Mouse (Mus musculus): ENCODE measurements around the gene AF366264. TPM values are rescaled to one million over a fixed set of nuclear protein-coding genes. Genes with fewer than 3 reads are reported as not detected.
A peak's percentile ranks its signal among the peaks of the same experiment; 100 is the strongest.

Gene AF366264
- polyA plus RNA-seq, 1 experiment, result 39.9 TPM

GRCm38 (mm10) chr8:13789606-13790005 is 48.6 kb downstream of the AF366264 start:
- Histone ChIP-seq H3K36me3 (ENCODE audit: control insufficient read depth, insufficient read depth, low read length) (peaks cover 4% of the 10 kb centered on the region), H3K27ac (ENCODE audit: control insufficient read depth, insufficient read depth, low read depth, low read length) (no peak overlapping the region), H3K27me3 (ENCODE audit: control insufficient read depth, insufficient read depth, low read length) (no peaks in the 10 kb centered on the region), H3K4me3 (ENCODE audit: control insufficient read depth, low read depth, low read length) (no peak overlapping the region), H3K4me1 (ENCODE audit: control insufficient read depth, insufficient read depth, low read length) (no peaks in the 10 kb centered on the region; the same call in 1 of the 2 replicates)
- TF ChIP-seq POLR2A (IDR thresholded peaks at IDR 0.05; ENCODE audit: control insufficient read depth, low read depth, low read length) (no peak), CTCF (IDR thresholded peaks at IDR 0.05; ENCODE audit: control insufficient read depth, insufficient read depth, insufficient replicate concordance, low read depth, low read length) (no peak)

- Histone ChIP-seq H3K27me3 (ENCODE audit: control insufficient read depth, insufficient read depth, low read length) (no peaks in the 10 kb centered on the region), H3K36me3 (ENCODE audit: control insufficient read depth, insufficient read depth, low read length) (peaks cover 3% of the 10 kb centered on the region), H3K4me3 (ENCODE audit: control insufficient read depth, low read depth, low read length) (peak overlapping the region; percentile 89), H3K27ac (ENCODE audit: control insufficient read depth, insufficient read depth, low read depth, low read length) (peak overlapping the region; percentile 98), H3K4me1 (ENCODE audit: control insufficient read depth, insufficient read depth, low read length) (no peaks in the 10 kb centered on the region; the same call in 1 of the 2 replicates)
- TF ChIP-seq CTCF (IDR thresholded peaks at IDR 0.05; ENCODE audit: control insufficient read depth, insufficient read depth, insufficient replicate concordance, low read depth, low read length) (peak; percentile 80; the same call in 1 of the 2 replicates), POLR2A (IDR thresholded peaks at IDR 0.05; ENCODE audit: control insufficient read depth, low read depth, low read length) (peak; percentile 70; the same call in 1 of the 2 replicates)
Observed at GRCm38 (mm10) chr8:13785764-13786299, 52.4 kb downstream of the AF366264 start.

- peak within 1 kb of the TSS; percentile 89 for H3K4me3 ChIP-seq (ENCODE audit: control insufficient read depth, low read depth, low read length)
- TF ChIP-seq POLR2A (IDR thresholded peaks at IDR 0.05; ENCODE audit: control insufficient read depth, low read depth, low read length) (peak; percentile 85; the same call in 1 of the 2 replicates), CTCF (IDR thresholded peaks at IDR 0.05; ENCODE audit: control insufficient read depth, insufficient read depth, insufficient replicate concordance, low read depth, low read length) (peak; percentile 58; the same call in 1 of the 2 replicates)
- no peaks in the 10 kb centered on the region for H3K27me3 ChIP-seq (ENCODE audit: control insufficient read depth, insufficient read depth, low read length)
- peak within 1 kb of the TSS; percentile 98 for H3K27ac ChIP-seq (ENCODE audit: control insufficient read depth, insufficient read depth, low read depth, low read length)
- no peaks in the 10 kb centered on the region; the same call in 1 of the 2 replicates for H3K4me1 ChIP-seq (ENCODE audit: control insufficient read depth, insufficient read depth, low read length)
- H3K36me3 ChIP-seq (ENCODE audit: control insufficient read depth, insufficient read depth, low read length), result peaks cover 3% of the 10 kb centered on the region
Observed at GRCm38 (mm10) chr8:13785250-13785763, 52.9 kb downstream of the AF366264 start, which contains the start of gene Upf3a. TSS of gene Upf3a (plus strand) at chr8:13785615.

Other genes with a start within 250 kb of the AF366264 start
- gene Rasa3, start 160.8 kb downstream of the AF366264 start, polyA plus RNA-seq (2012; rRNA removed), result 41.0 and 47.5 TPM in 2 replicates
- gene Cfap97d2, start 132.5 kb downstream of the AF366264 start, polyA plus RNA-seq (2012; rRNA removed), result 1.8 and 2.2 TPM in 2 replicates
- 23.1 and 26.7 TPM in 2 replicates for gene Cdc16, start 80.7 kb downstream of the AF366264 start, polyA plus RNA-seq (2012; rRNA removed)
- 103 and 110 TPM in 2 replicates for gene Upf3a, start 52.8 kb downstream of the AF366264 start, polyA plus RNA-seq (2012; rRNA removed)
- 5.5 and 5.6 TPM in 2 replicates for gene Champ1, start 31.3 kb upstream of the AF366264 start, polyA plus RNA-seq (2012; rRNA removed)
- 118 and 125 TPM in 2 replicates for gene Coprs, start 51.9 kb upstream of the AF366264 start, polyA plus RNA-seq (2012; rRNA removed)